17 mouse cellular contexts compared by ENCODE assay signal in genomic region chr19:15457793-15458192, GRCm38 (mm10).
"Had no signal": no experiment of that assay in that cellular context is flagged by ENCODE, and none has a peak within 500 bp of the region (broad histone marks: within the 10 kb centered on the region; RNA-seq: fewer than 3 reads in every experiment).

No protein-coding gene starts in this region.

- H3K4me2 ChIP-seq: kidney, embryonic 15.5 days; limb, embryonic 12.5 days; limb, embryonic 15.5 days; liver, embryonic 11.5 days; lung, embryonic 15.5 days; midbrain, embryonic 12.5 days; midbrain, embryonic 15.5 days had no signal

- H3K9ac ChIP-seq: kidney, embryonic 15.5 days; limb, embryonic 12.5 days; limb, embryonic 15.5 days; liver, embryonic 14.5 days; liver, postnatal 0 days; lung, embryonic 15.5 days; midbrain, embryonic 12.5 days; midbrain, embryonic 15.5 days had no signal

- DNase-seq: kidney, adult 2 months; kidney, postnatal 14 days; left cerebral cortex, postnatal 4 days; liver, postnatal 0 days; lung, postnatal 14 days; thymus, adult 2 months; thymus, postnatal 14 days; thymus, postnatal 4 days had no signal

- H3K27me3 ChIP-seq: kidney, embryonic 15.5 days; limb, embryonic 12.5 days; limb, embryonic 15.5 days; lung, embryonic 15.5 days; midbrain, embryonic 12.5 days; midbrain, embryonic 15.5 days had no signal

- H3K36me3 ChIP-seq: kidney, embryonic 15.5 days; limb, embryonic 12.5 days; limb, embryonic 15.5 days; lung, embryonic 15.5 days; midbrain, embryonic 12.5 days; midbrain, embryonic 15.5 days had no signal

- H3K4me1 ChIP-seq: kidney, embryonic 15.5 days; limb, embryonic 12.5 days; lung, embryonic 15.5 days; midbrain, embryonic 12.5 days had no signal

- H3K9me3 ChIP-seq: kidney, embryonic 15.5 days; limb, embryonic 12.5 days; limb, embryonic 15.5 days; lung, embryonic 15.5 days; midbrain, embryonic 12.5 days; midbrain, embryonic 15.5 days had no signal

- H3K27ac ChIP-seq: kidney, embryonic 15.5 days; limb, embryonic 12.5 days; limb, embryonic 15.5 days; liver, embryonic 14.5 days; lung, embryonic 15.5 days; midbrain, embryonic 12.5 days; midbrain, embryonic 15.5 days had no signal

- ATAC-seq: intestine, embryonic 16.5 days; liver, postnatal 0 days; midbrain, embryonic 15.5 days had no signal

- H3K4me3 ChIP-seq: kidney, embryonic 15.5 days; limb, embryonic 12.5 days; limb, embryonic 15.5 days; lung, embryonic 15.5 days; midbrain, embryonic 12.5 days; midbrain, embryonic 15.5 days had no signal
